12 mouse cellular contexts compared by ENCODE assay signal in genomic region chr11:23013580-23014294, GRCm38 (mm10). TPM values are rescaled to one million over a fixed set of nuclear protein-coding genes. Genes with fewer than 3 reads are reported as not detected.
DNase-seq lines count a peak whose midpoint lies in the region; ATAC-seq and TF ChIP-seq lines count a peak whose summit lies in the region.
"Had no signal": no experiment of that assay in that cellular context is flagged by ENCODE, and none has a peak within 500 bp of the region (broad histone marks: within the 10 kb centered on the region; RNA-seq: fewer than 3 reads in every experiment).

No protein-coding gene starts in this region.

- TF ChIP-seq CTCF in kidney, adult 2 months (conservative IDR thresholded peaks at IDR 0.05; ENCODE audit: insufficient read depth, insufficient read length, low read depth, low read length) = peak; percentile 67

- no peak overlapping the region for H3K4me3 ChIP-seq in kidney, adult 2 months (ENCODE audit: insufficient read depth, low read depth, low read length)
- H3K4me3 ChIP-seq: limb, embryonic 13.5 days; myocyte had no signal

- peak; percentile 97 for ATAC-seq in megakaryocyte progenitor cell, adult 5-6 weeks (replicated peaks; ENCODE audit: poor library complexity)

- H3K27me3 ChIP-seq in kidney, adult 2 months (replicated peaks; ENCODE audit: control insufficient read depth, insufficient read depth, low read length) = no peaks in the 10 kb centered on the region
- H3K27me3 ChIP-seq: limb, embryonic 13.5 days had no signal

- no peak for TF ChIP-seq POLR2A in kidney, adult 2 months (IDR thresholded peaks at IDR 0.05; ENCODE audit: low read depth, low read length)

- no peaks in the 10 kb centered on the region for H3K4me1 ChIP-seq in kidney, adult 2 months (ENCODE audit: control insufficient read depth, insufficient read depth, low read length)
- H3K4me1 ChIP-seq: limb, embryonic 13.5 days had no signal

- no peaks in the 10 kb centered on the region for H3K36me3 ChIP-seq in kidney, adult 2 months (ENCODE audit: control insufficient read depth, insufficient read depth, low read length)
- H3K36me3 ChIP-seq: limb, embryonic 13.5 days had no signal

- DNase-seq in kidney, adult 2 months = no peak
- DNase-seq in kidney, postnatal 4 days = no peak
- peak; percentile 25 for DNase-seq in CD4-positive helper T cell, adult 2 months (ENCODE audit: low read depth, low spot score)
- peak; percentile 34 for DNase-seq in WW6 (ENCODE audit: low read depth, low spot score)
- DNase-seq in adrenal gland, adult (ENCODE audit: inconsistent age in 2 of 2, low spot score in 1 of 2) = no peak
- no peak for DNase-seq in layer of hippocampus, adult 9-11 months
- DNase-seq in Muller cell, postnatal 12 days (ENCODE audit: inconsistent ontology term) = no peak
- DNase-seq: gastrocnemius, postnatal 10 days; kidney, adult 8-10 months had no signal

- H3K27ac ChIP-seq in kidney, adult 2 months (ENCODE audit: insufficient read depth, low read depth, low read length) = no peak overlapping the region
- H3K27ac ChIP-seq: limb, embryonic 13.5 days had no signal

- WGBS in kidney, adult 2 months = 95% methylated on average over 4 of the region's 4 CpGs

RNA-seq across cellular contexts. Expression of gene Fam161a, which starts 6.4 kb away (rescaled TPM):
- 2.5 and 4.0 TPM in 2 replicates for polyA plus RNA-seq in kidney, adult 2 months (2012; rRNA removed)
- total RNA-seq in megakaryocyte progenitor cell, adult 5-6 weeks (2015) = 0.62 and 1.1 TPM in 2 replicates
- total RNA-seq in megakaryocyte progenitor cell, adult 5-6 weeks (2017) = 0.71 and 0.81 TPM in 2 replicates

RNA-seq across cellular contexts. Expression of gene Cct4, which starts 23.4 kb away (rescaled TPM):
- polyA plus RNA-seq in kidney, adult 2 months (2012; rRNA removed) = 109 and 148 TPM in 2 replicates
- total RNA-seq in megakaryocyte progenitor cell, adult 5-6 weeks (2015) = 346 and 370 TPM in 2 replicates
- total RNA-seq in megakaryocyte progenitor cell, adult 5-6 weeks (2017) = 218 and 319 TPM in 2 replicates

RNA-seq across cellular contexts. Expression of gene Commd1, which starts 31.6 kb away (rescaled TPM):
- 23.5 and 35.7 TPM in 2 replicates for polyA plus RNA-seq in kidney, adult 2 months (2012; rRNA removed)
- total RNA-seq in megakaryocyte progenitor cell, adult 5-6 weeks (2015) = 141 and 159 TPM in 2 replicates
- total RNA-seq in megakaryocyte progenitor cell, adult 5-6 weeks (2017) = 89.6 and 105 TPM in 2 replicates

RNA-seq across cellular contexts. Expression of gene Gm28048, which starts 31.8 kb away (rescaled TPM):
- 1.4 and 1.7 TPM in 2 replicates for polyA plus RNA-seq in kidney, adult 2 months (2012; rRNA removed)
- 77.6 and 83.1 TPM in 2 replicates for total RNA-seq in megakaryocyte progenitor cell, adult 5-6 weeks (2015)
- 52.7 and 59.5 TPM in 2 replicates for total RNA-seq in megakaryocyte progenitor cell, adult 5-6 weeks (2017)

RNA-seq across cellular contexts. Expression of gene Zrsr1, which starts 41.9 kb away (rescaled TPM):
- 5.9 and 6.1 TPM in 2 replicates for polyA plus RNA-seq in kidney, adult 2 months (2012; rRNA removed)
- total RNA-seq in megakaryocyte progenitor cell, adult 5-6 weeks (2015) = 4.0 and 7.0 TPM in 2 replicates
- 10.3 and 11.2 TPM in 2 replicates for total RNA-seq in megakaryocyte progenitor cell, adult 5-6 weeks (2017)

Comparison
In these comparisons a context has a peak if more than half of its experiments do, and no peak if none do; other contexts are left out.
1. DNase-seq: peak in CD4-positive helper T cell, adult 2 months (single experiment) and WW6 (single experiment); none in kidney, adult 2 months (single experiment), kidney, postnatal 4 days (0 of 2), adrenal gland, adult (0 of 2), layer of hippocampus, adult 9-11 months (single experiment) and Muller cell, postnatal 12 days (single experiment).